Mouse (Mus musculus) right cerebral cortex, postnatal 36 days (tissue): ENCODE results near the gene Csn1s2b.
"Not testable (repeated sequence)": the region's sequence is repeated elsewhere in the genome, so short reads cannot be mapped to it uniquely, and the experiment has no call there.

Experiments
- DNase-seq, 2 experiments: peaks; one replicate each; pipeline ENCODE4 v3.0.0; 2022; ENCODE audit warnings: low spot score in 2 of 2, mixed read lengths in 1 of 2

Csn1s2b gene

DNA sequence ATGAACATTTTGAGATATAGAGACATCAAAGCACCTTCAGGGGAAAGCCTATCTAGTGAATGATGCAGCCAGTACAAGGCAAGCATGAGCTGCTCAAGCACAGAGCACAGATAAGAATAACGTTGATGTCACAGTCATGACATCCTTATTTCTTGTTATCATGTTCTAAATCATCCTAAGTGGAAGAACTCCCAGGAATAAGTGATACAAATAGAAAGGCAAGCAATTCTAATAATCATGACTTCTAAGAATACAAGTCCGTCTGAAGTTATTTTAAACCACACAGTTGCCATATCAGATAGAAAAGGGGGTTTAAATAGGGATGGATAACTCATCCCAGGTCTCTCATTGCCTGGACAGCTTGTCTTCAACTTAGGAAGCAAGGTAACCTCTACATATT lies at the start of gene Csn1s2b:
Gene Csn1s2b (plus strand): TSS at position 301 of the 400 bp plus-strand sequence.
- DNase-seq = no peak

DNA sequence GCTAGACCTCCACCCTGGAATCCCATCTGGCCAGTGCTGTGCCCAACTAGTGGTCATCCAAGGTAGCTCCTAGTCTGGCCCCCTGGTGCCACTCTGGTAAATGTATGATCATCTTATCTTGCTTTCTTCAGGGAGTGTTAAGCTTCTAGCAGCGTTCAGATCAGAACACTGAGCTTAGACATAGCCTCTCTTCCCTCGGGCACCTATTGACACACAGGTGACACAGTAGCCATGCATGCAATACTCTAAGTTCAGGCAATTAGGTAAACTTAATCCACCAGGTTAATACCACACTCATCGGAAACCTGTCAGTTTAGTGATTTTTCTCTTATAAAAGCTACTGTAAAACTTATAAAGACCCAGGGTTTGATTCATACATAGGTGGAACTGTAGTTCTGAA lies 43.3 kb upstream of the Csn1s2b start:
- no peak for DNase-seq

DNA sequence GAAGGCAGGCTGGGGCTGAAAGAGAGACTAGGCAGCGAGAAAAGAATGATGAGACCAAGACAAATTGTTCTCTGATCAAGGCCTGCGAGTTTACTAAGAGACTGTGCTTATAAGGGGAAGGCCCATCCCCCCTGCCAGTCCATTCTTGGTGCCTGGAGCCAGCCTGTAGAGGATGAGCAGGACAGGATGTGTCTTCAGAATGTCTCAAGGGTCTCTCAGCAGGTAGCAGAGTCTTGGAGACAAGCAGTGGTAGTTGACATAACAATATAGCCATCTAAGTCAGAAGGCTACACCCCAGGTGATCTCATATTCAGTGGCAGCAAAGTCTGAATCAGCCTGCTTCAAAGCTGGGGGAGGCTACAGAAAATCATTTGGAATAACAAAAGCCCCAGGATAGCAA lies 35.7 kb upstream of the Csn1s2b start:
- DNase-seq = not testable (repeated sequence)

DNA sequence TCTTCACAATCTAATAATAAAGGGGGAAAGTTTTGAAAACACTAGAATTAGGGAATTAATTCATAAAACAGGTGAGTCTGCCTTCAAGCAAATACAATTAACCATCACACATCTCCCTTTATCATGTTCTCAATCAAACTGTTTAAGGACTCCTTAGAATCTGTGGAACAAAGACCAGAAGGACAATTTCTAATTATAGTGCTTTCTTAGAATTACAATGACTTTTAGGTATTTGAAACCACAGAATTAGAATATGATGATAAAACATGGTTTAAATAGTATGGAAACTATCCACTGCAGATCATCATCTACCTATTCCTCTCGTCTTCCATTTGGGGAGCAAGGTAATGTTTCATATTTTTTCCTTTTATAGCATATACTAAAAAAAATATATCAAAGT lies 33.6 kb upstream of the Csn1s2b start, which contains the start of gene Csn1s2a:
Gene Csn1s2a (plus strand): TSS at position 301 of the 400 bp plus-strand sequence.
- DNase-seq = no peak

DNA sequence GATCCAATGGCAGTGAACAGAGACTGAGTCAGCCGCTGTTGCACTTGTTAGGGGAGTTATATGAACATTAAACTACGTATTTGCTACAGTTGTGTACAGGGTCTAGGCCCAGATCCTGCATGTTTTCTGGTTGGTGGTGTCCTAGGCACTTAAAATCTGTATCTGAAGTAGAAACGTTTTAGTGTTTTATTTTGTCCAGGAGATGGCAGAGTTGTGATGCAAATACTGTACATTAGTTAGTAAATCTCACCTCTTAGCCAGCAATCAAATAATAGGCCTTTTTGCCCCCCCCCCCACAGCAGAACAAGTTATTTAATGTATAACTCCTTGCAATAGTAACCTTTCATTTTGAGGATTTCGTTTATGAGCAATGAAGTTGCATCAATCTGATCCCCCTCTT lies 25.2 kb upstream of the Csn1s2b start:
- no peak for DNase-seq

DNA sequence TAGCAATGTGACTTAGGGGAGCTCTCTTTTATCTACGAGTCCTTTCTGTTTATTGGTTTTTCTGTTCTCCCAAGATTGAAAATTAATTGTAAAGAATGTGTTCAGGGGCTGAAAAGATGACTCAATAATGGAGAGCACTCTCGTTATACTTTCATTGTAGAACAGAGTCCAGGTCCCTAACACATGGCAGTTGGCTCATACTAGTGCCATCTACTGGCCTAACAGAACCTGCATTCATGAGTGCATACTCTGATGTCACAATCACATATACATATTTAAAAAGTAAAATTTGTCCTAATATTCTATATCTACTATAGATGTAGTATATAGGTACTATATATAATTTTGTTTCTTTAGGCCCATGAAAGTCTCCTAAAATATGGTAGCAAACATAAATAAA lies 1.4 kb downstream of the Csn1s2b start:
- no peak for DNase-seq

DNA sequence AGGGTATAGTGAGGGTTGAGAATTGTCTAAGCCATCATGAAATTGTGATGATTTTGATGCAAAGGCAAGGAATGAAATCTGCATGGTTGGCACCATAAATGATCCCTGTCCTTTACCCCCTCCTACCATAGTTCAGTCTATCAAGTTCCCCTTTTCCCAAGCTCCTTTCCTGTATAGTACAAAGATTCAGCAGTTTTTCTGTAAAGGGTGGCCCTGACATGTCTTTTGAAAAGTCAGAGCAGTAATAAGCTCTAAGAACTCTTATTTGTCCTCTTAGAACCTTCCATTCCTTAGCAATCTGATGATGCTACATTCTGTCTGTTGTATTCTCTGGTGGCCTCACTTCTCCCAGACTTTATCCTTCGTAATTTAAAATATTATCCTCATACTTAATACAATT lies 17.5 kb downstream of the Csn1s2b start, which contains the start of gene Prr27:
Gene Prr27 (plus strand): TSS at position 301 of the 400 bp plus-strand sequence.
- no peak for DNase-seq

DNA sequence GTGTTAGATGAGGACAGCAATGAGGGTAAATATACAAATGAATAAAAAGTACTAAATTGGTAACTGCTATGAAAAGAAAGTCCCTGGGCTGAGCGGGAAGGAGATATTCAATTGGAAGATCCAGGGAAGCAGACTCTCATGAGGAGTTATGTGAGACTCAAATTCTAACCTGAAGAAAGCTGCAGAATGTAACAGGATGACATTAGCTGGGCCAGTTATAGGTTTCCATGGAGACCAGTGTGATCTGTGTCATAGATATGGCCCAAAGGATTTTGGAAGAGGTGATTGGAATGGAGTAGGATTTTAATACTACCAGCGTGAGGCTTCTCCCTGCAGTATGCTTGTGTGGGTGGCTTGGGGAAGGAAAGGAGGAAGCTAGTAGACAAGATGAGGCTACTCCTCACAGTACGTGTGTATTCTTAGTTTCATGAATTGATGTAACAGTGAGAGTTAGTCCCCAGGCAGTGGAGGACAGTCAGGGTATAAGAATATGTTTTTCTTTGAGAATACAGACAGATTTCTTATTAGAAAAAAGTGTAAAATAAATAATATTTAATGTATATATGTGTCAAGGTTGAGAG lies 47.3 kb downstream of the Csn1s2b start:
- DNase-seq = no peak

DNA sequence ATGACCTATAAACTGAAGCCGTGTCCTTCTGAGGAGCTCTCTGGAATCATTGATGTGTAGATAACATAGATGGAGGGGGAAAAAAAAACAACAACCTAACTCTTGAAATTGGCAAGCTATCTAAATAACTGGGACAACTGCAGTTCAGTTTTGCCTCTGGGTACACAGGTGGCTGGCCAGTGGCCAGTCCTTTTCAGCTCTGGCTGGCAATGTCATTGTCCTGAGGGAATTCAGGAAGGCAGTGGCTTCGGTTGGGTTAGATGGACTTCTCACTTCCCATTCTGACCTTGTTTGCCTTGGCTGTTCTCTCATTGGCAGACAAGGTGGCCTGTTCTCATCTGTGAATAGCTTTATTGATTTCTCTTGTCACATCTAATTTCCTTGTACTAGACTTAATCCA lies 62.2 kb downstream of the Csn1s2b start:
- no peak for DNase-seq

DNA sequence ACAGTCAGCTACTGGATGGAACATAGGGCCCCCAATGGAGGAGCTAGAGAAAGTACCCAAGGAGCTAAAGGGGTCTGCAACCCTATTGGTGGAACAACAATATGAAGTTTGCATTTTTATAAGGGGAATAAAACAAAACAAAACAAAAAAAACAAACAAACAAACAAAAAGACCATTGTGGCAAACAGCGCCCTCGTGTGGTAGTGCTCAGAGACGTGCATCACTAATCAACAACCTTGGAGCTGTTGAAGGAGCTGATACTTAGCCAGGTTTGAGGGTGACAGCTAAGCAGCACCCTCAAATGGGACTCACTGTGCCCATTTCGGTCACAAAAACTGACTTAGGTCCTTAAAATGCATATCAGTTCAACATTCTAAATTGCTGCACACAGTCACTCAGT lies 63.5 kb downstream of the Csn1s2b start:
- DNase-seq = no peak
